Mouse (Mus musculus): ENCODE results near the gene L1td1. TPM values are rescaled to one million over a fixed set of nuclear protein-coding genes. Genes with fewer than 3 reads are reported as not detected.
"Not testable (repeated sequence)": the region's sequence is repeated elsewhere in the genome, so short reads cannot be mapped to it uniquely, and the experiment has no call there.

L1td1 gene
- total and polyA plus RNA-seq, 3 experiments: 0.22 TPM; not detected in 2

DNA sequence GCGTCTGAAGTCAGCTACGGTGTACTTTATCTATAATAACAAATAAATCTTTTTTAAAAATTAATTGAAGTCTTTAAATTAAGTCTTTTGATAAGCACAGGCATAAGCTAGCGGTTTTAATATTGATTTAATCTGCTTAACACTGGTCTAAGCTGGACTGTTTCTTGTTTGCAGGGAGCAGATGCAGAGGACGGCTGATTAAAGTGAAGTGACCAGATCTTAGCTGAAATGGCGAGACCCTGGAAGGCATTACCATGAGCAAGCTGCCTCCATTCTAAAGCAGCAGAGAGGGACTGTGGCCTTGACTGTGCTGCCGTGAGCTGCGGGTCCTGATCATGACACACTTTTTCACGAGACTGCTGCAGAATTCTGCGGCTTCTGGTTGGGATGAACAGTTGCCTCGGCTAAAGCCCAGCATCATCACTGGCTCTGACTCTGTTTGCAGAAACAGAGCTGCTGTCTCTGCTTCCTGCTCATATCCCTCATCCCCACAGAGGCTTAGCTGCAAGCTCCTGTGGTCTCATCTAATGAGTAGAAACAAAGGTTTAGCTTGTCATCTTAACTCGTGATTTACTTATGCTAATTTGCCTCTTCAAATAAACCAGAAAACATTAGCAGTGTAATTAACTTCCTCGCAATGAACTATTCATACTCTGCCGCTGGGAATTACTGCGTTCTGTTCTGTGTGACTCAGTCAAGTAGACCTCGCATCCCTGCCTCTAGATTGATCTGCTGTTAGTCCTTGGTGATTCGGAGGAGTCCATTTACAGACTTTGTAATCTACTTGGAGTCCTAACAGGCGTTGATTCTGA is 8.6 kb upstream of the L1td1 start:
- ATAC-seq (ENCODE audit: extremely low read depth, insufficient number of reproducible peaks, low FRiP score, poor library complexity, severe bottlenecking) (no peak), DNase-seq (ENCODE audit: low spot score) (no peak)
- TF ChIP-seq TAL1 (conservative IDR thresholded peaks at IDR 0.05; ENCODE audit: low read depth, low read length): no peak
- Histone ChIP-seq H3K4me3 (ENCODE audit: low read depth, low read length) (no peak overlapping the region), H3K36me3 (replicated peaks) (no peaks in the 10 kb centered on the region), H3K9me3 (replicated peaks) (peaks cover 33% of the 10 kb centered on the region), H3K4me1 (ENCODE audit: insufficient read depth, low read depth, low read length) (no peaks in the 10 kb centered on the region), H3K27me3 (ENCODE audit: insufficient read depth, low read length) (no peaks in the 10 kb centered on the region)

DNA sequence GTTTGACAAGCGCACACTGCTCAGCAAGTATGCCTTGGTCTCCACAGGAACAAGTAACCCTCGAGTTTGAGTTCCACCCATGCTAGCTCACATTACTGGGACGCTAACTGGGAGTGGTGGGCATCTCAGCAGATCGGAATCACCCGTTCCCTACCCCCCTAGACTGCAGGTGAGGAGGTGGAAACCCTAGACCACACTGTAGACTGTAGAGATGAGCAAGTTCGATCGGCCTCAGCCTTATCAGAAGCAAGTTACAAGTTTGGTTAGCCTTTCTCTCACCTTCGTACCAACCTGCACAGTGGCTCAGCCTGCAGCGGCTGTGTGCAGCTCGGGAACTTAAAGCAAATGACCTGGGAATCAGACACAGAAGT is 8.0 kb upstream of the L1td1 start:
- DNase-seq (ENCODE audit: low spot score): no peak
- H3K36me3 ChIP-seq (replicated peaks): no peaks in the 10 kb centered on the region
- peaks cover 33% of the 10 kb centered on the region for H3K9me3 ChIP-seq (replicated peaks)
- no peaks in the 10 kb centered on the region for H3K4me1 ChIP-seq (ENCODE audit: insufficient read depth, low read depth, low read length)
- no peak overlapping the region for H3K4me3 ChIP-seq (ENCODE audit: low read depth, low read length)
- no peak for TF ChIP-seq TAL1 (conservative IDR thresholded peaks at IDR 0.05; ENCODE audit: low read depth, low read length)
- TF ChIP-seq POLR2AphosphoS5 (IDR thresholded peaks at IDR 0.05; ENCODE audit: insufficient replicate concordance, low read depth, low read length): no peak
- TF ChIP-seq CTCF (IDR thresholded peaks at IDR 0.05; ENCODE audit: low read depth, low read length): no peak
- TF ChIP-seq GATA2 (IDR thresholded peaks at IDR 0.05; ENCODE audit: borderline replicate concordance, low read depth, low read length): no peak
- TF ChIP-seq GATA1 (IDR thresholded peaks at IDR 0.05; ENCODE audit: borderline replicate concordance, low read length): no peak
- no peak for ATAC-seq (ENCODE audit: extremely low read depth, insufficient number of reproducible peaks, low FRiP score, poor library complexity, severe bottlenecking)
- no peaks in the 10 kb centered on the region for H3K27me3 ChIP-seq (ENCODE audit: insufficient read depth, low read length)

DNA sequence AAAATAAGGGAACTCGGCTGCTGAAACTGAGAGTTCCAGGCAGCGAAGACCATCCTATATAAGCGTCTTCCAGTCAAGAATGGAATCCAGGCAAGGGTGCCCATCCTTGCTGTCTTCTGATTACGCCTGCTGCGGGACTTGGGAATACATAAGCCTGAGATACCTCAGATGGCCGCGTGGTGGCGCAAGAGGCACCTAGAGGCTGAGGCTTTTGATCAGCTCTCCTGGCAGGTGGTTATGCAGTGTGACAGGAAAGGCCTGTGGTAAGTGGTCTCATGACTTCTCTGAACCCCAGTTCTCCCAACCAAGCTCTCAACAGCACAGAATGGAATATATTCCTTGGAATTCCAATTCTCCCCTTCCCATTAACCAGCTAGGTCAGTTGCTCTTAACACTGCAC is 4.1 kb upstream of the L1td1 start:
- Histone ChIP-seq H3K27me3 (ENCODE audit: insufficient read depth, low read length) (no peaks in the 10 kb centered on the region), H3K9me3 (replicated peaks) (peaks cover 37% of the 10 kb centered on the region), H3K4me3 (ENCODE audit: low read depth, low read length) (no peak overlapping the region), H3K4me1 (ENCODE audit: insufficient read depth, low read depth, low read length) (no peaks in the 10 kb centered on the region), H3K36me3 (replicated peaks) (no peaks in the 10 kb centered on the region)
- ATAC-seq (ENCODE audit: extremely low read depth, insufficient number of reproducible peaks, low FRiP score, poor library complexity, severe bottlenecking) (no peak), DNase-seq (ENCODE audit: low spot score) (no peak)
- TF ChIP-seq GATA2 (IDR thresholded peaks at IDR 0.05; ENCODE audit: borderline replicate concordance, low read depth, low read length) (no peak), TAL1 (conservative IDR thresholded peaks at IDR 0.05; ENCODE audit: low read depth, low read length) (no peak), CTCF (IDR thresholded peaks at IDR 0.05; ENCODE audit: low read depth, low read length) (no peak)

DNA sequence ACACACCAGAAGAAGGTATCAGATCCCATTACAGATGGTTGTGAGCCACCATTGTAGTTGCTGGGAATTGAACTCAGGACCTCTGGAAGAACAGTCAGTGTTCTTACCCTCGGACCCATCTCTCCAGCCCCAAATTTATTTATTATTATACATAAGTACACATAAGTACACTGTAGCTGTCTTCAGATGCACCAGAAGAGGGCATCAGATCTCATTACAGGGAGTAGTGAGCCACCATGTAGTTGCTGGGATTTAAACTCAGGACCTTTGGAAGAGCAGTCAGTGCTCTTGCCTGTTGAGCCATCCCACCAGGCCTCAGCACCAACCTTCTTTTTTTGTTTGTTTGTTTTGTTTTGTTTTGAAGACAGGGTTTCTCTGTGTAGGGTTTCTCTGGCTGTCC is 1.9 kb upstream of the L1td1 start:
- not testable (repeated sequence) for H3K36me3 ChIP-seq (replicated peaks); H3K4me1 ChIP-seq (ENCODE audit: insufficient read depth, low read depth, low read length); ATAC-seq (ENCODE audit: extremely low read depth, insufficient number of reproducible peaks, low FRiP score, poor library complexity, severe bottlenecking); DNase-seq (ENCODE audit: low spot score); H3K27me3 ChIP-seq (ENCODE audit: insufficient read depth, low read length); H3K4me3 ChIP-seq (ENCODE audit: low read depth, low read length)
- peaks cover 27% of the 10 kb centered on the region for H3K9me3 ChIP-seq (replicated peaks)

DNA sequence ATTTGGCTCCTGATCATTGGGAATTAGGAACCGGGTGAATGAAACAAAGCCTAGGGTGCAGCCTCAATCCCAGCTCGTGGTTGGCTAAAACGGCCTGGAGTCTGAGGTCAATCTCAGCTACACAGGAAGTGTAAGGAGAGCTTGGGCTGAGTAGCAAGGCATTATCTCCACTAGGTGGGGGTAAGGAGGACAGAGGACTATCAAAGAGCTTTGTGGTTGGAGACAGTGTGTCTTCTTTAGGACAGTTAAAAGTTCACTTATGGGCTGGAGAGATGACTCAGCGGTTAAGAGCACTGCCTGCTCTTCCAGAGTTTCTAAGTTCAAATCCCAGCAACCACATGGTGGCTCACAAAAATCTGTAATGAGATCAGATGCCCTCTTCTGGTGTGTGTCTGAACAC is 1.1 kb upstream of the L1td1 start:
- peaks cover 27% of the 10 kb centered on the region for H3K9me3 ChIP-seq (replicated peaks)
- no peak overlapping the region for H3K4me3 ChIP-seq (ENCODE audit: low read depth, low read length)
- no peaks in the 10 kb centered on the region for H3K4me1 ChIP-seq (ENCODE audit: insufficient read depth, low read depth, low read length)
- H3K27me3 ChIP-seq (ENCODE audit: insufficient read depth, low read length): no peaks in the 10 kb centered on the region
- DNase-seq (ENCODE audit: low spot score) (no peak), ATAC-seq (ENCODE audit: extremely low read depth, insufficient number of reproducible peaks, low FRiP score, poor library complexity, severe bottlenecking) (no peak)
- TF ChIP-seq TAL1 (conservative IDR thresholded peaks at IDR 0.05; ENCODE audit: low read depth, low read length) (no peak), GATA2 (IDR thresholded peaks at IDR 0.05; ENCODE audit: borderline replicate concordance, low read depth, low read length) (no peak), GATA1 (IDR thresholded peaks at IDR 0.05; ENCODE audit: borderline replicate concordance, low read length) (no peak), CTCF (IDR thresholded peaks at IDR 0.05; ENCODE audit: low read depth, low read length) (no peak), POLR2AphosphoS5 (IDR thresholded peaks at IDR 0.05; ENCODE audit: insufficient replicate concordance, low read depth, low read length) (no peak)
- no peaks in the 10 kb centered on the region for H3K36me3 ChIP-seq (replicated peaks)

DNA sequence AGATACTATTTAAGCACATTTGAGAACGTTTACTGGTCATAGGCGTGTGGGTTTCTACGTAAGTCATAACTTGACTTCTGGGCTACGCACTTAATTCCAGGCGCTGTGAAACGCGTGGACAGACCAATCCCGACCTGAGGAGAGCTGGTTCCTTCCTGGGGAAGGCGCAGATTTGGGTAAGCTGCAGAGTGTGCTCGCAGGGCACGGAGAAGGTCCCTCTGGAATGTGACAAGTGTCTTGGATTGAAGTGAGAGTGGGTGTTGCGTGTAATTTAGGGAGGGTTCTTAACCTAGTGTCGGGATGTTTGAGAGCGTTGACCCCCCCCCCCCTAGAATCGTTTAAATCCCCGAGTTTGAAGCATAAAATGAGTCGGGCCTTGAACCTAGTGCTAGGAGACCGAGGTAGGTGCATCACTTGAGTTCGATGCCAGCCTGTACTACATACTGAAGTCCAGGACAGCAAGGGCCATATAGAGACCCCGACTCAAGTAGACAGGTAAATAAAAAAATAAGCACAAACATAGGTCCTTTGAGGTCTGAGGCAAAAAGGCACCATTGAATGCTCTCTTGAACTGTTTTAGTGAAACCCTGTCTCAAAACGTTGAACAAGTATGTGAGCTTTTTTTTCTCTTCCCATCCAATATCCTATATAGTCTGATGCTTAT is 893 bp downstream of the L1td1 start:
- H3K4me3 ChIP-seq (ENCODE audit: low read depth, low read length): no peak overlapping the region
- TF ChIP-seq CTCF (IDR thresholded peaks at IDR 0.05; ENCODE audit: low read depth, low read length) (no peak), GATA2 (IDR thresholded peaks at IDR 0.05; ENCODE audit: borderline replicate concordance, low read depth, low read length) (no peak), POLR2AphosphoS5 (IDR thresholded peaks at IDR 0.05; ENCODE audit: insufficient replicate concordance, low read depth, low read length) (no peak), TAL1 (conservative IDR thresholded peaks at IDR 0.05; ENCODE audit: low read depth, low read length) (no peak), GATA1 (IDR thresholded peaks at IDR 0.05; ENCODE audit: borderline replicate concordance, low read length) (no peak)
- ATAC-seq (ENCODE audit: extremely low read depth, insufficient number of reproducible peaks, low FRiP score, poor library complexity, severe bottlenecking) (no peak), DNase-seq (ENCODE audit: low spot score) (no peak)
- H3K27me3 ChIP-seq (ENCODE audit: insufficient read depth, low read length): no peaks in the 10 kb centered on the region
- H3K36me3 ChIP-seq (replicated peaks): no peaks in the 10 kb centered on the region
- H3K4me1 ChIP-seq (ENCODE audit: insufficient read depth, low read depth, low read length): no peaks in the 10 kb centered on the region
- H3K9me3 ChIP-seq (replicated peaks): peaks cover 40% of the 10 kb centered on the region

DNA sequence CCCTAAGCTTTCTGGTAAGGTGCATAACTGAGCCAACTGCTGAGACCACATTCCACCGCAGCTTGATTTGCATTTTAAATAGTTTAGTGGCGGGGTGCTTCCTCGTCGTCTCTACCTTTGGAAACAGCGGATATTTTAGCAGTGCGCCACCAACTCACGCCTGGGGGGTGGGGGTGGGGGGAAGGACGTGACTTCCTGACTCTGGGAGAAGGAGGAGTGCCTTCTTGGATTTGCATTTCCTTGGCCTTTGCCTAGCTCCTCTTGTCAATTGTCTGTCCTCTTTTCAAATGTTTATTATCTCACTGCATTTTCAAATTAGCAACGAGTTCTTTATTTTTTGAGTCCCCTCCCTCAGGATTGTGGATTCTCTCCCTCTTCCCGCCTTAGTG is 1.4 kb downstream of the L1td1 start:
- Histone ChIP-seq H3K27me3 (ENCODE audit: insufficient read depth, low read length) (no peaks in the 10 kb centered on the region), H3K4me1 (ENCODE audit: insufficient read depth, low read depth, low read length) (no peaks in the 10 kb centered on the region), H3K9me3 (replicated peaks) (peaks cover 39% of the 10 kb centered on the region), H3K4me3 (ENCODE audit: low read depth, low read length) (no peak overlapping the region), H3K36me3 (replicated peaks) (no peaks in the 10 kb centered on the region)
- no peak for DNase-seq (ENCODE audit: low spot score)
- ATAC-seq (ENCODE audit: extremely low read depth, insufficient number of reproducible peaks, low FRiP score, poor library complexity, severe bottlenecking): no peak
- TF ChIP-seq CTCF (IDR thresholded peaks at IDR 0.05; ENCODE audit: low read depth, low read length): no peak
- no peak for TF ChIP-seq TAL1 (conservative IDR thresholded peaks at IDR 0.05; ENCODE audit: low read depth, low read length)
- no peak for TF ChIP-seq GATA2 (IDR thresholded peaks at IDR 0.05; ENCODE audit: borderline replicate concordance, low read depth, low read length)
- no peak for TF ChIP-seq GATA1 (IDR thresholded peaks at IDR 0.05; ENCODE audit: borderline replicate concordance, low read length)
- TF ChIP-seq POLR2AphosphoS5 (IDR thresholded peaks at IDR 0.05; ENCODE audit: insufficient replicate concordance, low read depth, low read length): no peak
